Mouse (Mus musculus) neural tube, embryonic 14.5 days (tissue): ENCODE measurements around the gene Hoxc5. TPM values are rescaled to one million over a fixed set of nuclear protein-coding genes. Genes with fewer than 3 reads are reported as not detected.

Source experiments
- ATAC-seq: fragments of 200-750 bp; cut with Nextera tagmentation; 2 replicates; pipeline ENCODE4 v1.8.0; 2017; ENCODE audit warnings: low read depth, mild to moderate bottlenecking, moderate TSS enrichment, moderate library complexity
- H3K27ac ChIP-seq: fragments of 300-500 bp; sonication (generic); 2 replicates; pipeline ENCODE4 v1.5.1; 2014; ENCODE audit warnings: low read depth, mild to moderate bottlenecking, control low read depth, low read length, moderate library complexity, mixed read lengths
- H3K27me3 ChIP-seq: fragments of 300-500 bp; sonication (generic); 2 replicates; pipeline ENCODE4 v1.6.1; 2014; ENCODE audit warnings: low read length; ENCODE audit not compliant: control insufficient read depth, insufficient read depth
- H3K36me3 ChIP-seq: fragments of 300-500 bp; sonication (generic); 2 replicates; pipeline ENCODE4 v1.6.1; 2014; ENCODE audit warnings: low read length, mixed read lengths; ENCODE audit not compliant: control insufficient read depth, insufficient read depth
- H3K4me1 ChIP-seq: fragments of 300-500 bp; sonication (generic); 2 replicates; pipeline ENCODE4 v1.6.1; 2014; ENCODE audit warnings: low read length; ENCODE audit not compliant: control insufficient read depth, insufficient read depth
- H3K4me2 ChIP-seq: fragments of 300-500 bp; sonication (generic); 2 replicates; pipeline ENCODE4 v1.6.1; 2014; ENCODE audit warnings: mild to moderate bottlenecking, low read depth, low read length, control low read depth
- H3K4me3 ChIP-seq: fragments of 300-500 bp; sonication (generic); 2 replicates; pipeline ENCODE4 v1.5.1; 2014; ENCODE audit warnings: low read depth, low read length, control low read depth, mixed read lengths
- H3K9ac ChIP-seq: fragments of 300-500 bp; sonication (generic); replicated peaks from 2 replicates; pipeline ENCODE4 v1.6.1; 2014; ENCODE audit warnings: low read depth, mild to moderate bottlenecking, control low read depth, low read length, mixed read lengths
- H3K9me3 ChIP-seq: fragments of 300-500 bp; sonication (generic); 2 replicates; pipeline ENCODE4 v1.6.1; 2016; ENCODE audit warnings: low read length; ENCODE audit not compliant: control insufficient read depth
- WGBS: fragments of 180-500 bp; shearing (Covaris S2); extraction: QIAGEN DNeasy Blood & Tissue Kit; methylation state at CpG from one replicate; pipeline ENCODE4 v1.1.7; 2014; 5-methylcytosine and 5-hydroxymethylcytosine counted together
- polyA plus RNA-seq: library from polyadenylated mRNA; unstranded; fragments of >200 nt; fragmentation: Nextera tagmentation; extraction: Ambion mirVana; gene quantifications from 2 replicates; pipeline ENCODE4 v1.2.1, GENCODE M21; 2014

The Hoxc5 gene
- polyA plus RNA-seq, 1 experiment from 2014 or later = 3.6 TPM

DNA sequence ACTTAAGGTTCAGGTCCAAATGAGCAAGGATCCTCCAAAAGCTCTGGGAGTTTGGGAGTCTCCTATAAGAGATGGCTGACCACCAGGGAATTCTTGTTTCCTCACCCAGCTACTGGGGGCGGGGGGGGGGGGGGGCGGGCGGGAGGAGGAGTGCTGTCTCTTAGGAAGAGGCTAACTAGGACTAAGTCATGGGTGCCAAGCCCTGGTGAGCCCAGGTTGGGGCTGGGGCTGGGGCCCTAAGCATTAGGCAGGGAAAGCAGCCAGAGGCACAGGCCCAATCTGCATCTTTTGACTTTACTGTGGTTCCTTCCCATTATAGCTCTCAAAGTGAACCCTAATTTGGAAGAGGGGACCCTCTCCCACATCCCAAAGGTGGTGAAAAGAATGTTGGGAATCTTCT lies 64.9 kb downstream of the Hoxc5 start:
- Histone ChIP-seq H3K4me2 (peak overlapping the region; percentile 30), H3K27ac (peak overlapping the region; percentile 71), H3K36me3 (no peaks in the 10 kb centered on the region), H3K4me1 (peaks cover 54% of the 10 kb centered on the region), H3K9ac (no peak overlapping the region), H3K4me3 (no peak overlapping the region), H3K27me3 (no peaks in the 10 kb centered on the region), H3K9me3 (no peaks in the 10 kb centered on the region)
- ATAC-seq = no peak
- WGBS = no CpG with 5 or more reads among the region's 3 CpGs

GRCm38 (mm10) chr15:103032646-103033575 lies 65.7 kb downstream of the Hoxc5 start:
- 2% methylated on average over 26 of the region's 26 CpGs for WGBS
- H3K36me3 ChIP-seq = no peaks in the 10 kb centered on the region
- peak overlapping the region; percentile 21 for H3K9ac ChIP-seq
- no peaks in the 10 kb centered on the region for H3K27me3 ChIP-seq
- H3K4me1 ChIP-seq = peaks cover 46% of the 10 kb centered on the region
- H3K27ac ChIP-seq = peak overlapping the region; percentile 71
- H3K9me3 ChIP-seq = no peaks in the 10 kb centered on the region
- H3K4me3 ChIP-seq = 0 out of 2 replicates have a peak overlapping the region, but pooled peaks have one; percentile 7
- H3K4me2 ChIP-seq = peak overlapping the region; percentile 30
- peak; percentile 58; the same call in 1 of the 2 replicates for ATAC-seq

- peak; percentile 10; the same call in 1 of the 2 replicates for ATAC-seq
- Histone ChIP-seq H3K9ac (peak overlapping the region; percentile 56), H3K4me2 (peak overlapping the region; percentile 58), H3K4me3 (peak overlapping the region; percentile 29), H3K4me1 (peaks cover 50% of the 10 kb centered on the region), H3K27me3 (no peaks in the 10 kb centered on the region), H3K9me3 (no peaks in the 10 kb centered on the region), H3K36me3 (no peaks in the 10 kb centered on the region), H3K27ac (peak overlapping the region; percentile 82)
- WGBS = 1% methylated on average over 24 of the region's 24 CpGs
Measured at GRCm38 (mm10) chr15:103034043-103034806, 67.0 kb downstream of the Hoxc5 start.

DNA sequence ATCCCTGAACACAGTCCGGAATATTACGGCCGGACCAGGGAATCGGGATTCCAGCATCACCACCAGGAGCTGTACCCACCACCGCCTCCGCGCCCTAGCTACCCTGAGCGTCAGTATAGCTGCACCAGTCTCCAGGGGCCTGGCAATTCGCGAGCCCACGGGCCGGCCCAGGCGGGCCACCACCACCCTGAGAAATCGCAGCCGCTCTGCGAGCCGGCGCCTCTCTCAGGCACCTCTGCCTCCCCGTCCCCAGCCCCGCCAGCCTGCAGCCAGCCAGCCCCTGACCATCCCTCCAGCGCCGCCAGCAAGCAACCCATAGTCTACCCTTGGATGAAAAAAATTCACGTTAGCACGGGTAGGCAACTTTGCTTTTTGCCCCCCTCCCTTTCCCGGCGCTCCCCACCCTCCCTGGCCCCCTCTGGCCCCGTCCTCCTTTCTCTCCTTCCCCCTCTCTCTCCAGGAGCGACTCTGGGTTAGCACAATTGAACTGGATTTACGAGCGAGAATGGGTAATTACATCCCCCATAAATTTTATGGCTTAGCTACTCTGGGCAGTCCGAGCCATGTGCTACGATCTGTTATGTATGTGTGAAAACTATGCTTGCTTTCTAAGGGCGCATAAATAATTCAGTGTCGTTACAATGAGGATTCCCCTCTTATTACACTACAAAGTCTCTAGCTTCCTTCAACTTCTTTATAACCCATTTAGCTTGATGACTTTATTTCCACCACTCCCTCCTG lies 67.7 kb downstream of the Hoxc5 start:
- no peaks in the 10 kb centered on the region for H3K9me3 ChIP-seq
- H3K27ac ChIP-seq = peak overlapping the region; percentile 82
- ATAC-seq = peak; percentile 82
- H3K9ac ChIP-seq = peak overlapping the region; percentile 56
- H3K4me3 ChIP-seq = peak overlapping the region; percentile 29
- no peaks in the 10 kb centered on the region for H3K27me3 ChIP-seq
- H3K4me2 ChIP-seq = peak overlapping the region; percentile 58
- WGBS = under 1% methylated on average over 33 of the region's 34 CpGs
- peaks cover 52% of the 10 kb centered on the region for H3K4me1 ChIP-seq
- H3K36me3 ChIP-seq = no peaks in the 10 kb centered on the region

DNA sequence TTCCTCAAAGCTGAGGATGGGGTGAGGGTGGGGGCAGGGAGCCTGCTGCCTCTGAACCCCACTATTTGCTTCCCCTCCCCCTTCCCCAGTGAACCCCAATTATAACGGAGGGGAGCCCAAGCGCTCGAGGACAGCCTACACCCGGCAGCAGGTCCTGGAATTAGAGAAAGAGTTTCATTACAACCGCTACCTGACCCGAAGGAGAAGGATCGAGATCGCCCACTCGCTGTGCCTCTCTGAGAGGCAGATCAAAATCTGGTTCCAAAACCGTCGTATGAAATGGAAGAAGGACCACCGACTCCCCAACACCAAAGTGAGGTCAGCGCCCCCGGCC lies 68.3 kb downstream of the Hoxc5 start:
- no peaks in the 10 kb centered on the region for H3K27me3 ChIP-seq
- H3K9me3 ChIP-seq = no peaks in the 10 kb centered on the region
- WGBS = under 1% methylated on average over 14 of the region's 14 CpGs
- H3K4me1 ChIP-seq = peaks cover 57% of the 10 kb centered on the region
- no peak for ATAC-seq
- peak overlapping the region; percentile 74 for H3K27ac ChIP-seq
- peak overlapping the region; percentile 45 for H3K9ac ChIP-seq
- H3K36me3 ChIP-seq = no peaks in the 10 kb centered on the region
- peak overlapping the region; percentile 29 for H3K4me3 ChIP-seq
- peak overlapping the region; percentile 58 for H3K4me2 ChIP-seq

DNA sequence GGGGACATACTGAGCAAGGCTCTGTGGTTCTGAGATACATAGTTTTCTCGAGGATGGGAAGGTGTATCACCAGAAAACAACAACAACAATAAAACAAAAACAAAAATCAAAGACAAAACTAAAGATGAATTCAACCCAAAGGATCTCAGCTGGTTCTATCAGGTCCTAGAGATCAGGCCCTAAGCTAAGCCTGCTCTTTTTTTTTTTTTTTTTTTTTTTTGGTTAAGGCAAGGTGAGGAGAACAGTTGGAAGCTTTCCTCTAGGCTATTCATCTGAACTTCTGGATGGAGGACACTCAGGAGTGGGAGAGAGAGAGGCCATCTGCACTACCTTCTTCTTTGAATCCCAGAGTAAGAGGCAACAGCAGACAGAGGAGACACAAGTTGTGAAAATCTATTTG lies 70.3 kb downstream of the Hoxc5 start:
- no peak for ATAC-seq
- WGBS = 6% methylated on average over 1 of the region's 1 CpGs
- Histone ChIP-seq H3K4me2 (peak overlapping the region; percentile 58; the same call in 1 of the 2 replicates), H3K27me3 (no peaks in the 10 kb centered on the region), H3K4me1 (peaks cover 62% of the 10 kb centered on the region), H3K4me3 (no peak overlapping the region), H3K9me3 (no peaks in the 10 kb centered on the region), H3K36me3 (no peaks in the 10 kb centered on the region), H3K9ac (no peak overlapping the region; the same call in 1 of the 2 replicates), H3K27ac (no peak overlapping the region)

GRCm38 (mm10) chr15:103038701-103039480 lies 71.6 kb downstream of the Hoxc5 start:
- no peaks in the 10 kb centered on the region for H3K36me3 ChIP-seq
- WGBS = 15% methylated on average over 10 of the region's 10 CpGs
- peak overlapping the region; percentile 49; the same call in 1 of the 2 replicates for H3K27ac ChIP-seq
- H3K9me3 ChIP-seq = no peaks in the 10 kb centered on the region
- H3K4me1 ChIP-seq = peaks cover 58% of the 10 kb centered on the region
- H3K27me3 ChIP-seq = no peaks in the 10 kb centered on the region
- peak overlapping the region; percentile 39; the same call in 1 of the 2 replicates for H3K4me2 ChIP-seq
- H3K9ac ChIP-seq = no peak overlapping the region; the same call in 1 of the 2 replicates
- no peak for ATAC-seq
- 0 out of 2 replicates have a peak overlapping the region, but pooled peaks have one; percentile 1 for H3K4me3 ChIP-seq

DNA sequence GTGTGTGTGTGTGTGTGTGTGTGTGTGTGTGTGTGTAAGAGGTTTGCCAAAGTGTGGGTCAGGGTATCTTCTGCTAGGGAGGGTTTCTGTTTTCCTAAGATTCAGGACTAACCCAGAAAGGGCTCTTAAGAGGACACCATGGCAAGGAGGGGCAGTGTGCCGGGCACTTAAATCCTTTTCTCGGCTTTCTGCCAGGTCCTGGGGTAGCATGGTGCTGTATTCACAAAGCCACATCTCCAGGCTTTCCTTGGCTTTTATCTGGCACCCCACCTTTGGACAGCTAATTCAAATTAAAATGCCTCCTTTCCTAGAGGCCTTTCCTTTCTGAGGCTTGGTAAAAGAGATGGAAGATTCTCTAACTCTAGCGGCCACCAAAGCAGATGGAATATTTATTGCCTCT lies 72.4 kb downstream of the Hoxc5 start:
- H3K4me3 ChIP-seq = no peak overlapping the region
- ATAC-seq = no peak
- H3K9me3 ChIP-seq = no peaks in the 10 kb centered on the region
- WGBS = 4% methylated on average over 3 of the region's 3 CpGs
- H3K27ac ChIP-seq = no peak overlapping the region; the same call in 1 of the 2 replicates
- no peaks in the 10 kb centered on the region for H3K36me3 ChIP-seq
- peaks cover 51% of the 10 kb centered on the region for H3K4me1 ChIP-seq
- H3K4me2 ChIP-seq = peak overlapping the region; percentile 39
- H3K9ac ChIP-seq = peak overlapping the region; percentile 12; the same call in 1 of the 2 replicates
- H3K27me3 ChIP-seq = no peaks in the 10 kb centered on the region
